Mouse (Mus musculus) MEL (cell line): ENCODE results near the gene Rpl36a-ps1. TPM values are rescaled to one million over a fixed set of nuclear protein-coding genes. Genes with fewer than 3 reads are reported as not detected.

Experiments
- DNase-seq: peaks from one replicate; pipeline ENCODE4 v3.0.0; 2011; ENCODE audit warnings: low read depth, low spot score
- H3K27ac ChIP-seq: 2 replicates; pipeline ENCODE4 v1.5.1; 2012; ENCODE audit warnings: low read depth, mild to moderate bottlenecking, control low read depth, low read length, moderate library complexity; ENCODE audit not compliant: control insufficient read depth
- H3K27me3 ChIP-seq, 2 experiments: fragments of 150-350 bp in 1 of 2; sonication (generic) in 1 of 2; 2 replicates each; pipeline ENCODE4 v1.6.1; 2012; ENCODE audit warnings: low read length in 2 of 2, mild to moderate bottlenecking in 2 of 2, improper control_type of control experiment in 1 of 2, moderate library complexity in 1 of 2; ENCODE audit not compliant: insufficient read depth in 2 of 2, control insufficient read depth in 1 of 2
- H3K36me3 ChIP-seq, 2 experiments: 2 replicates each; pipeline ENCODE4 v1.6.1; 2012 to 2014; ENCODE audit warnings: low read length in 2 of 2, improper control_type of control experiment in 1 of 2, inconsistent platforms in 1 of 2, mild to moderate bottlenecking in 1 of 2; ENCODE audit not compliant: insufficient read depth in 2 of 2, control insufficient read depth in 1 of 2
- H3K4me1 ChIP-seq, 2 experiments: fragments of 150-350 bp in 1 of 2; sonication (generic) in 1 of 2; 2 replicates each; pipeline ENCODE4 v1.6.1; 2012; ENCODE audit warnings: low read length in 2 of 2, improper control_type of control experiment in 1 of 2, mild to moderate bottlenecking in 1 of 2; ENCODE audit not compliant: insufficient read depth in 2 of 2, control insufficient read depth in 1 of 2
- H3K4me3 ChIP-seq, 2 experiments: fragments of 150-350 bp in 1 of 2; sonication (generic) in 1 of 2; 2 replicates each; pipeline ENCODE4 v1.5.1; 2012; ENCODE audit warnings: low read depth in 2 of 2, low read length in 2 of 2, mild to moderate bottlenecking in 2 of 2, moderate library complexity in 2 of 2, control low read depth in 1 of 2, improper control_type of control experiment in 1 of 2; ENCODE audit not compliant: control insufficient read depth in 1 of 2, insufficient read depth in 1 of 2
- H3K79me2 ChIP-seq: 2 replicates; pipeline ENCODE4 v1.6.1; 2012; ENCODE audit warnings: mild to moderate bottlenecking, low read length, moderate library complexity; ENCODE audit not compliant: control insufficient read depth, poor library complexity, insufficient read depth
- H3K9ac ChIP-seq: 2 replicates; pipeline ENCODE4 v1.6.1; 2012; ENCODE audit warnings: low read depth, mild to moderate bottlenecking, control low read depth, low read length, moderate library complexity; ENCODE audit not compliant: control insufficient read depth, poor library complexity, severe bottlenecking
- H3K9me3 ChIP-seq: fragments of 150-350 bp; sonication (generic); replicated peaks from 2 replicates; pipeline ENCODE4 v1.6.1; 2012; ENCODE audit warnings: mild to moderate bottlenecking, low read length, improper control_type of control experiment, moderate library complexity; ENCODE audit not compliant: insufficient read depth
- BHLHE40 ChIP-seq: IDR thresholded peaks from 2 replicates; pipeline ENCODE4 v1.6.1; 2012; ENCODE audit warnings: low read depth, mild to moderate bottlenecking, inconsistent platforms, low read length, improper control_type of control experiment, borderline replicate concordance
- CHD1 ChIP-seq: IDR thresholded peaks from 2 replicates; pipeline ENCODE4 v1.6.1; 2012; ENCODE audit warnings: low read depth, mild to moderate bottlenecking, inconsistent platforms, low read length, improper control_type of control experiment
- CHD2 ChIP-seq: IDR thresholded peaks from 2 replicates; pipeline ENCODE4 v1.6.1; 2011; ENCODE audit warnings: low read length, improper control_type of control experiment
- E2F4 ChIP-seq: IDR thresholded peaks from 2 replicates; pipeline ENCODE4 v1.6.1; 2011; ENCODE audit warnings: low read depth, low read length, improper control_type of control experiment, borderline replicate concordance
- ELF1 ChIP-seq: IDR thresholded peaks from 2 replicates; pipeline ENCODE4 v1.6.1; 2014; ENCODE audit warnings: low read depth, mild to moderate bottlenecking, inconsistent platforms, low read length, improper control_type of control experiment, moderate library complexity
- GATA1 ChIP-seq: IDR thresholded peaks from 2 replicates; pipeline ENCODE4 v1.6.1; 2011; ENCODE audit warnings: low read depth, low read length, improper control_type of control experiment
- JUND ChIP-seq: IDR thresholded peaks from 2 replicates; pipeline ENCODE4 v1.6.1; 2011; ENCODE audit warnings: low read depth, mild to moderate bottlenecking, improper control_type of control experiment, low read length
- KAT2A ChIP-seq: conservative IDR thresholded peaks from 2 replicates; pipeline ENCODE4 v1.6.1; 2012; ENCODE audit warnings: low read depth, low read length, improper control_type of control experiment, inconsistent platforms
- MAFK ChIP-seq: IDR thresholded peaks from 2 replicates; pipeline ENCODE4 v1.6.1; 2011; ENCODE audit warnings: low read depth, mild to moderate bottlenecking, low read length, improper control_type of control experiment, borderline replicate concordance
- MAX ChIP-seq: IDR thresholded peaks from 2 replicates; pipeline ENCODE4 v1.6.1; 2011; ENCODE audit warnings: low read length, improper control_type of control experiment
- MAZ ChIP-seq: IDR thresholded peaks from 2 replicates; pipeline ENCODE4 v1.6.1; 2012; ENCODE audit warnings: low read depth, mild to moderate bottlenecking, inconsistent platforms, low read length, improper control_type of control experiment
- MXI1 ChIP-seq: IDR thresholded peaks from 2 replicates; pipeline ENCODE4 v1.6.1; 2011; ENCODE audit warnings: mild to moderate bottlenecking, low read depth, low read length, improper control_type of control experiment
- MYC ChIP-seq: IDR thresholded peaks from 2 replicates; pipeline ENCODE4 v1.6.1; 2011; ENCODE audit warnings: low read depth, mild to moderate bottlenecking, low read length, improper control_type of control experiment, moderate library complexity
- NRF1 ChIP-seq: IDR thresholded peaks from 2 replicates; pipeline ENCODE4 v1.6.1; 2014; ENCODE audit warnings: low read depth, mild to moderate bottlenecking, inconsistent platforms, low read length, improper control_type of control experiment, moderate library complexity; ENCODE audit not compliant: poor library complexity, insufficient read depth, severe bottlenecking
- POLR2A ChIP-seq, 2 experiments: IDR thresholded peaks; 2 replicates each; pipeline ENCODE4 v1.6.1; 2011 to 2012; ENCODE audit warnings: low read length in 2 of 2, mild to moderate bottlenecking in 2 of 2, control low read depth in 1 of 2, improper control_type of control experiment in 1 of 2, low read depth in 1 of 2, moderate library complexity in 1 of 2; ENCODE audit not compliant: control insufficient read depth in 1 of 2, insufficient read depth in 1 of 2, poor library complexity in 1 of 2
- POLR2AphosphoS2 ChIP-seq: IDR thresholded peaks from 2 replicates; pipeline ENCODE4 v1.6.1; 2011; ENCODE audit warnings: low read length, improper control_type of control experiment
- RAD21 ChIP-seq: IDR thresholded peaks from 2 replicates; pipeline ENCODE4 v1.6.1; 2011; ENCODE audit warnings: mild to moderate bottlenecking, low read depth, low read length, improper control_type of control experiment
- SIN3A ChIP-seq: IDR thresholded peaks from 2 replicates; pipeline ENCODE4 v1.6.1; 2012; ENCODE audit warnings: low read length, improper control_type of control experiment, inconsistent platforms
- SMC3 ChIP-seq: IDR thresholded peaks from 2 replicates; pipeline ENCODE4 v1.6.1; 2011; ENCODE audit warnings: low read depth, low read length, improper control_type of control experiment
- UBTF ChIP-seq: IDR thresholded peaks from 2 replicates; pipeline ENCODE4 v1.6.1; 2012; ENCODE audit warnings: low read depth, mild to moderate bottlenecking, inconsistent platforms, low read length, improper control_type of control experiment, moderate library complexity, borderline replicate concordance; ENCODE audit not compliant: insufficient read depth
- USF2 ChIP-seq, 2 experiments: IDR thresholded peaks; 2 replicates each; pipeline ENCODE4 v1.6.1; 2011 to 2012; ENCODE audit warnings: improper control_type of control experiment in 2 of 2, low read length in 2 of 2, borderline replicate concordance in 1 of 2, inconsistent platforms in 1 of 2, low read depth in 1 of 2, mild to moderate bottlenecking in 1 of 2; ENCODE audit not compliant: insufficient read depth in 1 of 2
- ZNF384 ChIP-seq: IDR thresholded peaks from 2 replicates; pipeline ENCODE4 v1.6.1; 2012; ENCODE audit warnings: low read depth, mild to moderate bottlenecking, inconsistent platforms, low read length, improper control_type of control experiment
- polyA plus RNA-seq, 2 experiments: library from polyadenylated mRNA; stranded (reverse) in 1 of 2; unstranded in 1 of 2; fragments of >175 nt in 1 of 2; fragments of >200 nt in 1 of 2; gene quantifications; 2 replicates each; pipeline versions ENCODE4 v1.2.1 to v1.2.4; 2012; ENCODE audit warnings: low replicate concordance in 2 of 2, low read depth in 1 of 2; ENCODE audit not compliant: insufficient read length in 2 of 2, insufficient read depth in 1 of 2, missing spikeins in 1 of 2
- total RNA-seq: library from RNA; depleted of rRNA; stranded (reverse); fragments of 300-350 nt; gene quantifications from 2 replicates; pipeline ENCODE4 v1.2.3, GENCODE M21; 2012

The Rpl36a-ps1 gene
- total and polyA plus RNA-seq, 3 experiments = 7.4 to 157 TPM; not detected in 1

DNA sequence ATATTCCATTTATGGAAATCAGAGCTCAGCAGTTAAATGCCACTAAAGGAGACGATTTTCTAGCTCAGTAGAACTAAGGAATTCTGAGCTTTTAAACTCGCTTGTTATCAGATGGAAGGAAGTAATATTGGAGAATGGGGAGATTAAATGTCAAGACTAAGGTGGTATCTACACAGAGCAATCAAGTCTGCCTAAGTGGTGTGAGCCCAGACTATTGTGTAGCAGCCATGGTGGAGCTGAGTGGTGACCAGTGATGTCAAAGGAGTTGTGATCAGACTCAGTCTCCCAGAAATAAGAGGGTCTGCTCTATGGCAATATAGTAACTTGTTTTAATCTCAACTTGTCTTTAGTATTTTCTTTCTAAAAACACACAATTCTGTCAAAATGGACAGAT is 16.8 kb upstream of the Rpl36a-ps1 start:
- no peaks in the 10 kb centered on the region for H3K79me2 ChIP-seq
- TF ChIP-seq CHD1 (no peak), RAD21 (no peak), BHLHE40 (no peak), MAFK (no peak), UBTF (no peak), GATA1 (no peak), SMC3 (no peak), MAX (no peak), POLR2A (IDR thresholded peaks at IDR 0.05; ENCODE audit: control insufficient read depth in 1 of 2, insufficient read depth in 1 of 2, low read depth in 1 of 2, low read length in 2 of 2, poor library complexity in 1 of 2) (no peak), ZNF384 (no peak), ELF1 (no peak), E2F4 (no peak)
- no peak overlapping the region for H3K9ac ChIP-seq
- H3K27me3 ChIP-seq = no peaks in the 10 kb centered on the region
- H3K4me1 ChIP-seq = no peaks in the 10 kb centered on the region
- no peak overlapping the region for H3K4me3 ChIP-seq
- H3K27ac ChIP-seq = no peak overlapping the region
- H3K9me3 ChIP-seq = no peaks in the 10 kb centered on the region
- no peaks in the 10 kb centered on the region for H3K36me3 ChIP-seq
- DNase-seq = no peak

- Histone ChIP-seq H3K4me1 (no peaks in the 10 kb centered on the region), H3K79me2 (no peaks in the 10 kb centered on the region), H3K4me3 (no peak overlapping the region), H3K36me3 (no peaks in the 10 kb centered on the region), H3K9me3 (no peaks in the 10 kb centered on the region), H3K27ac (no peak overlapping the region), H3K27me3 (no peaks in the 10 kb centered on the region), H3K9ac (no peak overlapping the region)
- no peak for DNase-seq
- TF ChIP-seq E2F4 (no peak), JUND (no peak), NRF1 (no peak), SIN3A (no peak), POLR2AphosphoS2 (no peak), MAZ (no peak), KAT2A (no peak), POLR2A (IDR thresholded peaks at IDR 0.05; ENCODE audit: control insufficient read depth in 1 of 2, insufficient read depth in 1 of 2, low read depth in 1 of 2, low read length in 2 of 2, poor library complexity in 1 of 2) (no peak), MXI1 (no peak), CHD2 (no peak), ELF1 (no peak), SMC3 (no peak), RAD21 (no peak), CHD1 (no peak), MYC (no peak), MAFK (no peak), USF2 (IDR thresholded peaks at IDR 0.05; ENCODE audit: borderline replicate concordance in 1 of 2, insufficient read depth in 1 of 2, low read depth in 1 of 2, low read length in 2 of 2) (no peak), BHLHE40 (no peak)
These were observed 16.3 kb upstream of the Rpl36a-ps1 start for GRCm38 (mm10) chr14:99010224-99010919.
